Mouse (Mus musculus) cerebellum, adult 11-12 months (tissue): ENCODE results near the gene Pou2f1.

Experiments used
- DNase-seq: peaks from one replicate; pipeline ENCODE4 v3.0.0; 2022

The Pou2f1 gene

DNA sequence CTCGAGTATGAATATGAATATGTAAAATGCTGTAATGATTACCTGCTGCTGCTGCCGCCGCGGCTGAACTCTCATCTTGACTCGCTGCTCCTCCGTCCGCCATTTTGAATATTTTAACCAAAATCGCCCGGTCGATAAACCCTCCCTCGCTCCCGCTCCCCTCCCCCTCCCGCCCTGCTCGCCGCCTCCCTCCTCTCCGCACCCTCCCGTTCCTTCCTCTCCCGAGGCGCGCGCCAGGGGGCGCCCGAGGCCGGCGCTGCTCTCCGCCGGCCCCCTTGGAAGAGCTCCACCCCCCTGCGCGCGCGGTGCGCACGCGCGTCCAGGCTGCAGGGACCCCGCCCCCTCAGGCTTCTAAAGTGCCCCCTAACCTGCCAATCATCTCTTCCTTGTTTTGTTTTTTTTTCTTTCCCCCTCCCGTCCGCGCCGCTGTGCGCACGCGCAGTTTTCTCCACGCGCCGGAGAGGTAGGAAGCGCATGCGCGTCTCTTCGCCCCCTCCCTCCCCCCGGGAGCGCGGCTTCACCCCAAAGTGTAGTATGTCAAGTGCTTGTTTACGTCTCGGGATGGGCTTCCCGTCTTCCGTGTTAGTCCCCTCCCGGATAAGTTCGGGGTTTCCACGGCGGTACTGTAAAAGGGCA is at the start of gene Pou2f1:
Pou2f1 (minus strand) TSS at position 159 of the 636 bp plus-strand sequence.
- DNase-seq: peak; percentile 99

DNA sequence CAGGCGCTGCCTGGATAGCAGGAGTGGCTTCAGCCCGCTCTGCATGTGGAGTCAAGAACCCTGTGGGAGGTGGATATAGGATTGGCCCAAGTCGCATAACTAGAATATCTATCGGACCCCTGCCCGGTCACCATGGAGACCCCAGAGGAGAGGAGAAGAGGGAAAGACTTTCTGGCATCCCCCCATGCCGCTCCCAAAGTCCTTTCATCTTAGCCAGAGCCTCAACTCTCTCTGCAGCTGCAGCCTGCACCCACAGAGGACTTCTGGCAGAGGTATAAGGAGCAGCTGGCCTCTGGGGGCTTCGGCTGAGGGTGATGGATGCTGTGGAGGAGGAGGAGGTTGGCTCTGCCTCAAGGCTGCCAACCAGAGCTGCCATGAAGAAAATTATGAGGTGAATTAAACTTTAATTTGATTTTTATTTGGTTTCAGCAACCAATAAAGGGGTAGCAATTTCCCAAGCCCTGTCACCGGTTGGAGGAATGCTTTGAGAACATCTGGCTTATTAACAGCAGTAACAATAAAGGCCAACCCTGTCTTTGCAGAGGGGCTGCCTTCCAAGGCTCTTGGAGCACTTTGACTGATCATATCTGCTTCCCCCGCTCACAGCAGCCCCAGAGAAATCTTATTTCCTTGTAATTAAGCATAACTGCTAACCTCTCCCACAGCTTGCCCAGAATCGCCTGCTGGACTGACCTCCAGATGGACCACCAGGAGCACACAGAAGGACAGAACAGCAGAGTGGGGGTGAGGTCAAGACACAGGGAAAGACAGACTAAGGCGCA is 46.8 kb upstream of the Pou2f1 start:
- no peak for DNase-seq

GRCm38 (mm10) chr1:166048230-166048911 is 45.9 kb upstream of the Pou2f1 start:
- DNase-seq: no peak

DNA sequence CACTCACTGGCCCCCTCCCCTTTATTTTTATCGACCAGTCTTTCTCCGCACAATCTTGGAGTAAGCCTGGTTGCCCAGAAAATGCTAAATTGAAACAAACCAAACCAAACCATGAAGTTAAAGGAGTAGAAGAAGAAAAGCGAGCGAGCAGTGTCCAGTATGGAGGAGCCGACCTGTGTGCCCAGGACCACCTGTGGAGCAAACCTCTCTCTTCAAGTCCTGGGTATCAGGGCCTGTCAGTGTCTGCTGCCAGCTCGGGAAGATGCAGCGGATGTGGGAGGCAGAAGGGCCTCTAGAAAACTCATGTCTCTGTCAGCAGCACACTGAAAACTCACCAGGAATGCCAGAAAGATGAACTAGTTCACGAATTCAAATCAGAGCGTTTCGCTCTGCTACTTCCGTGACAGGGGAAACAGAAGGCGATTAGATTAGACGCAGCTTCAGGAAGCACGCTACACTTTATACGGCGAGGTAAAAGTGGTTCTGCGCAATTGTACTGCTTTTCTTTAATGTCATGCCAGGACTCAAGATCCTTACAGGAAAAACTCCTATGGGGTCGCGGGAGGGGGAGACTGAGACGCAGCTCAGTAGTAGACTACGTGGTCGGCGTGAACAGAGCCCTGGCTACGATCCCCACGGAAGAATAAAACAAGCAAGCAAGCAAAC is 45.2 kb upstream of the Pou2f1 start:
- DNase-seq: no peak

GRCm38 (mm10) chr1:166045894-166046197 is 43.4 kb upstream of the Pou2f1 start:
- DNase-seq: no peak

DNA sequence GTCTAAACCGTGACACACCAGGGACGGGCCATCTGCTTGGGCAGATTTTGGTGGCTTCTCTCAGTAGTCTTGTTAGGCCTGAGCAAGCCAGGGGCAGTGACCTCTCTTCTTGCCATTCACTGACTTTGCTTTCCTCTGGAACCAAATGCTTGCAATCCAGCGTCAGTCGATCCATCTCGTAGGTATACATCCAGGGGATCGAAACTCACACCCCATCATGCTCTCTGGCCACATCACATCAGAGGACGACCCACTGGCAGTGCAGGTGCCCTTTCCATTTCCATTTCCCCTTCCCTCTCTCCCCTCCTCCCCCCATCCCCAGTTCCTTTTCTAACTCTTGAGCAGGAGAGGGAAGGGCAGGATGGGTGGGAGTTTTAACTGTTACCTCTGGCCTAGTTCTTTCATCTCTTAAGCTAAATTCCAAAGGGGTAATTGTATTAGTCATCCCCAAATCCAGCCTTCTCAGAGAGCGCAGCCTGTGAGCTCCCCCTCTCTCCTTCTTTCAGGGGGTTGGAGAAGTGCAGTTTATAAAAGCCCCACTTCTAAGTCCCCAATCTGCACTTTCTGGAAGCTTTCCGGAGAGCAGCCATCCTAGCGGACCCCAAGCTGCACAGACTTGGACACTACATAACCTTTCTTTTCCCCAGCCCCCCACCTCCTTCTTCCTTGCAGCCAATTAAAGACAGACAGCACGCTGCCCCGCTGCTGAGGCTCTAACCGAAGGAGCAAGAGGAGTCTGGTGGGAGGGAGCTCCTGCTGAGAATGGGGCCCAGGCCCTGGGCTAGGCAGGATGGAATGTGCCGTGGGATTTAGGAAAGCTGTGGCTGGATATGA is 42.8 kb upstream of the Pou2f1 start:
- DNase-seq: no peak

DNA sequence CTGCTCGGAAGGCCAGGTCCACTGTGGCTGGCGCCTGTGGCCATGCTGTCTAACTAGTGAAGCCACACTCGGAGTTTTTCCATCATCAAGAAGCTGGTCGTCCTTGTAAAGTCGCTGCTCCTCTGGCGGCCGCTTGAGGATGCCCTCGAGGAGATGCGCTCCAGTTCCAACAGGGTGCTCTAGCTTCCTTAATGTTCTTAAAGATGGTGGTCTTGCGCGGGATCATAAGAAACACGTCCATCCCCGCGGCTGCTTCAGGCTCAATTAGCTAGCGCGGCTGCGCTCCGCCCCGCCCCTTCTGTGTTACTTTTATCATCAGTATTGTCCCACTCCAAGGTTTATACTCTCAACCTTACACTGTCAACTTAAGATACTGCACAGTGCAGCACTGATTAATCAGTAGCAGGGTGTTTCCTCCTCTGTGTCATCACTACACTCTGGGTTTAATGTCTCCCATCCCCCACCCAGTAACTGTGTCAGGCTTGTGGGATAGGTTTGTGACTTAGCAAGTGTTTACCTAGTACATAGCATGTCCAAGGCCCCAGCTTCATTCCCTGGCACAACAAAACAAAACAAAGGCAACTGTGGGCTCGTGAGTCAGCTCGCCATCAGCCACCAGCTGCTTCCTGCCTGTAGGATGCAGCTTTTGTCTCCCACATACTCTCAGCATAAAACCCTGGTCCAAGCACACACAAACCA is 41.1 kb upstream of the Pou2f1 start:
- no peak for DNase-seq

GRCm38 (mm10) chr1:166041501-166041900 is 39.0 kb upstream of the Pou2f1 start:
- no peak for DNase-seq

- DNase-seq: no peak
Measured at GRCm38 (mm10) chr1:166038731-166039332, 36.4 kb upstream of the Pou2f1 start.

GRCm38 (mm10) chr1:166035045-166035444 is 32.6 kb upstream of the Pou2f1 start:
- DNase-seq: no peak

GRCm38 (mm10) chr1:166031673-166032547 is 29.4 kb upstream of the Pou2f1 start:
- DNase-seq: no peak

DNA sequence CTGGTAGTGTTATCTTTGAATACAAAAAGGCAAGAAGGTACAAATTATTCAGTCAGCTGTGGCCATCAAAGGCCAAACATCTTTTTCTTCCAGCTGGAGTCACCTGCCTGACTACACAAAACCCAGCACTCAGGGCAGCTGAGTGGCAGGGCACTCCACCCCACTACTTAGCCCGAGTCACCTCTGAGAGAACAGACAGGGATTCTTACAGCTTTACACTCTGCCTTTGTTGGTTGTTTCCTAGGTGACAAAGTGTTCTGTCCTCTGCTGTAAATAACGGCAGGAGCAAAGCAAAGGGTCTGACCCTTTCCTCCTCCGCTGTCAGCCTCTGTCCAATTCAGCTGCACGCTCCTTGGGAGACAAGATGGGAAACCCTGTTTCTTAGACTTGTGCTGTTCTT is 21.5 kb upstream of the Pou2f1 start:
- DNase-seq: no peak

GRCm38 (mm10) chr1:166017203-166017602 is 14.7 kb upstream of the Pou2f1 start:
- no peak for DNase-seq

GRCm38 (mm10) chr1:166016306-166016705 is 13.8 kb upstream of the Pou2f1 start:
- DNase-seq: no peak

GRCm38 (mm10) chr1:166014530-166014929 is 12.1 kb upstream of the Pou2f1 start:
- no peak for DNase-seq

- DNase-seq: no peak
Measured at GRCm38 (mm10) chr1:166010106-166010505, 7.6 kb upstream of the Pou2f1 start.

DNA sequence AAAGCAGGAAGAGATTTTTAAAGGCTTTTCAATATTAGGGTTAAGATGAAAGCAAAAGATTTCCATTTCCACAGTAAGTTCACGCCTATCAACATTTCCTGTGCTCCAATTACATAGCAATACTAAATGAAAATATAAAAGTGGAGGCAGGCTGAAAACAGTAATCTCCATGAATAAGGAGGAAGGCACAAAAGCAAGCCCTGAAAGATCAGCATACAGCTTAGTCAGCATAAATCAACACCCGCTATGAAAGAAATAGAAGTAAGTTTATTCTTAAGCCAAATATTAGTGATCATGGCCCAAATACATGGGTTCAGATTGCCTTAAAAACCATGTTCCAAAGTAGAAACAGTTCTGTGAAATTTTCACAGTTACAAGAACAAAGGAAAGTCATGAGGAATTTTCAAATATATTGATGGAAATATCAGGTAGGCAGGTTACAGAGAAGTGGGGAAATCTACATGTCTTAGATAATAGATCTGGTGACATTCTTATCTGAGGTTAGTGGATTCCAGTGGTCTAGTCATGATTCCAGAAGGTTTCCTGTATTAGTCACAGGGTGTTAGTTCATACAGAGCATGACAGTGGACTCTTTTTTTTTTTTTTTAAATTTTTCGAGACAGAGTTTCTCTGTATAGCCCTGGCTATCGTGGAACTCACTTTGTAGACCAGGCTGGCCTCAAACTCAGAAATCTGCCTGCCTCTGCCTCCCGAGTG is 6.3 kb upstream of the Pou2f1 start:
- no peak for DNase-seq

DNA sequence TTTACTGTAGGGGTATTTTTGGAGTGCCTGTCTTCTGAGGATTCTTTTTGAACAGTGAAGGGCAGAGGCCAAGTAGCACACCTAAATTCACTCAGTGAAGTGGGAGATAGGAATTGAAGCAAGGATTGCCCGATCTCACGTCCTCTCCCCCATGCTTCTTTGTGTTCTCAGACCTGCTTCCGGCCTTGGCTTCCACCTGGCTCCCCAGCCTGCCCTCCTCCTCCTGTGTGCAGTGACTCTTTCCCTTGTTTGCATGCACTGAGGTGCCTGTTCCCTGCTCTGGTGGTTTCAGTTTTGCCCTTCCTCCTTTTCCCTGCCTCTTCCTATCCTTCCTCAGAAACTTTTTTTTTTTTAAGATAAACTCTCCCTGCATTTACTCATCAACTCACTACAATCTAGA is 4.5 kb upstream of the Pou2f1 start:
- DNase-seq: no peak

GRCm38 (mm10) chr1:166003181-166004022 is 924 bp upstream of the Pou2f1 start:
- DNase-seq: peak; percentile 97
